Mouse (Mus musculus) left cerebral cortex, postnatal 36 days (tissue): ENCODE measurements around the gene Adap1. TPM values are rescaled to one million over a fixed set of nuclear protein-coding genes. Genes with fewer than 3 reads are reported as not detected.

ENCODE experiments used
- DNase-seq, 2 experiments: peaks; one replicate each; pipeline ENCODE4 v3.0.0; 2021 to 2022; ENCODE audit warnings: low spot score in 2 of 2, mixed read lengths in 1 of 2
- intact Hi-C: fragments of 180-260 bp; cut with DNase I; formaldehyde crosslinking; loops from one replicate; pipeline ENCODE4 v1.15.1; 2025
- microRNA-seq: library from miRNA; unstranded; fragments of <30 nt; microRNA quantifications from one replicate; pipeline ENCODE4 v1.2.0, GENCODE M21; 2022
- total RNA-seq, 2 experiments: library from RNA; stranded (reverse); gene quantifications; 2 replicates each; pipeline ENCODE4 v1.2.3; 2021

Gene Adap1
- total RNA-seq, 2 experiments from 2014 or later: 260 to 316 TPM

GRCm38 (mm10) chr5:139227236-139227635, 98.2 kb downstream of the Adap1 start:
- no peak for DNase-seq
- intact Hi-C loops: loop anchor here (5.0 kb wide), 1 partner anchor 45 kb away; no protein-coding TSS in a partner anchor

GRCm38 (mm10) chr5:139223331-139223730, 102.1 kb downstream of the Adap1 start:
- intact Hi-C loops: no loop called here

More at GRCm38 (mm10) chr5:139223331-139223730, 102.1 kb downstream of the Adap1 start:
- DNase-seq: no peak

Small RNAs within 50 kb of the gene (microRNA-seq; reads per million reads assigned to microRNA genes)
- 295 reads per million, percentile 66 among the genes with 10 or more reads in this experiment for gene Mir339

Other genes with a start within 250 kb of the Adap1 start
- 100 to 1,000 TPM; 738 to 861 TPM for gene Prkar1b, start 175.6 kb downstream of the Adap1 start, total RNA-seq
- 1 to 10 TPM; 6.7 to 7.7 TPM for gene Dnaaf5, start 175.4 kb downstream of the Adap1 start, total RNA-seq
- 100 to 1,000 TPM; 136 to 141 TPM for gene Sun1, start 125.0 kb downstream of the Adap1 start, total RNA-seq
- 10 to 100 TPM; 51.5 to 52.9 TPM for gene Get4, start 73.3 kb downstream of the Adap1 start, total RNA-seq
- 10 to 100 TPM; 65.7 to 74.4 TPM for gene Cox19, start 25.8 kb upstream of the Adap1 start, total RNA-seq
- gene Cyp2w1, start 27.0 kb upstream of the Adap1 start, total RNA-seq: not detected
- 10 to 100 TPM; 13.5 to 14.0 TPM for gene Gpr146, start 52.1 kb upstream of the Adap1 start, total RNA-seq
- gene C130050O18Rik, start 79.7 kb upstream of the Adap1 start, total RNA-seq: under 1 TPM in 1 of 2 experiments, not detected in 1; 0.27 TPM
- 1 to 10 TPM; 2.9 to 3.3 TPM for gene Gper1, start 97.5 kb upstream of the Adap1 start, total RNA-seq
- 10 to 100 TPM; 15.3 to 17.0 TPM for gene 3110082I17Rik, start 134.9 kb upstream of the Adap1 start, total RNA-seq
- 10 to 100 TPM; 63.6 to 67.6 TPM for gene Zfand2a, start 158.9 kb upstream of the Adap1 start, total RNA-seq
- gene Uncx, start 217.9 kb upstream of the Adap1 start, total RNA-seq: under 1 TPM in 1 of 2 experiments, not detected in 1; 0.20 TPM